8 mouse cellular contexts compared by ENCODE assay signal in genomic region chr4:133175998-133176760, GRCm38 (mm10). TPM values are rescaled to one million over a fixed set of nuclear protein-coding genes. Genes with fewer than 3 reads are reported as not detected.
DNase-seq lines count a peak whose midpoint lies in the region; ATAC-seq and TF ChIP-seq lines count a peak whose summit lies in the region.

No protein-coding gene starts in this region.

- no peak overlapping the region for H3K9ac ChIP-seq in forebrain, embryonic 16.5 days (replicated peaks; ENCODE audit: low read depth, low read length)
- H3K9ac ChIP-seq in limb, embryonic 14.5 days (ENCODE audit: low read depth, low read length, severe bottlenecking), result no peak overlapping the region
- no peak overlapping the region for H3K9ac ChIP-seq in stomach, postnatal 0 days (ENCODE audit: low read length)

- WGBS in bone marrow, adult 2 months, result 51% methylated on average over 14 of the region's 14 CpGs
- 49% methylated on average over 14 of the region's 14 CpGs for WGBS in forebrain, embryonic 16.5 days
- 28% methylated on average over 14 of the region's 14 CpGs for WGBS in limb, embryonic 14.5 days
- 36% methylated on average over 14 of the region's 14 CpGs for WGBS in stomach, postnatal 0 days

- peak; percentile 52; the same call in 1 of the 2 replicates for ATAC-seq in forebrain, embryonic 16.5 days
- peak; percentile 57; the same call in 1 of the 2 replicates for ATAC-seq in limb, embryonic 14.5 days (ENCODE audit: low FRiP score, low read depth)
- ATAC-seq in stomach, postnatal 0 days (ENCODE audit: low FRiP score, low TSS enrichment), result 0 out of 2 replicates have a peak, but pooled peaks have one; percentile 16

- peak overlapping the region; percentile 13; the same call in 1 of the 2 replicates for H3K4me2 ChIP-seq in forebrain, embryonic 16.5 days (ENCODE audit: low read length)
- no peak overlapping the region for H3K4me2 ChIP-seq in limb, embryonic 14.5 days (replicated peaks; ENCODE audit: low read depth, low read length, severe bottlenecking)
- H3K4me2 ChIP-seq in stomach, postnatal 0 days (replicated peaks; ENCODE audit: low read depth), result peak overlapping the region; percentile 17; the same call in 1 of the 2 replicates

- TF ChIP-seq POLR2A in bone marrow, adult 2 months (IDR thresholded peaks at IDR 0.05; ENCODE audit: borderline replicate concordance, control insufficient read depth, low read depth, low read length), result no peak
- TF ChIP-seq POLR2A in limb, embryonic 14.5 days (IDR thresholded peaks at IDR 0.05; ENCODE audit: borderline replicate concordance, extremely low read depth, insufficient read depth, insufficient read length), result no peak

- H3K27ac ChIP-seq in bone marrow, adult 2 months (ENCODE audit: control insufficient read depth, insufficient read depth, low read depth, low read length, poor library complexity), result peak overlapping the region; percentile 4; the same call in 1 of the 2 replicates
- H3K27ac ChIP-seq in forebrain, embryonic 16.5 days (ENCODE audit: low read length), result peak overlapping the region; percentile 73
- peak overlapping the region; percentile 58; the same call in 1 of the 2 replicates for H3K27ac ChIP-seq in limb, embryonic 14.5 days (replicated peaks; ENCODE audit: low read depth, low read length)
- peak overlapping the region; percentile 72 for H3K27ac ChIP-seq in stomach, postnatal 0 days (replicated peaks)

- no peak overlapping the region for H3K4me3 ChIP-seq in bone marrow, adult 2 months (replicated peaks; ENCODE audit: control insufficient read depth, low read depth, low read length)
- H3K4me3 ChIP-seq in forebrain, embryonic 16.5 days (replicated peaks; ENCODE audit: low read length), result no peak overlapping the region
- no peak overlapping the region for H3K4me3 ChIP-seq in limb, embryonic 14.5 days (replicated peaks; ENCODE audit: low read length)
- H3K4me3 ChIP-seq in stomach, postnatal 0 days (ENCODE audit: low read depth, low read length), result no peak overlapping the region

- peak; percentile 59 for DNase-seq in kidney, adult 11 months
- DNase-seq in kidney, postnatal 10 days, result no peak
- peak; percentile 48 for DNase-seq in limb, embryonic 14.5 days (ENCODE audit: low spot score)
- DNase-seq in stomach, postnatal 0 days (ENCODE audit: low spot score), result no peak
- no peak for DNase-seq in adrenal gland, adult 2 months
- no peak for DNase-seq in frontal cortex, postnatal 14 days (ENCODE audit: low spot score in 2 of 2)

- H3K36me3 ChIP-seq in forebrain, embryonic 16.5 days (ENCODE audit: control insufficient read depth, insufficient read depth), result peaks cover 2% of the 10 kb centered on the region; the same call in 1 of the 2 replicates
- peaks cover 28% of the 10 kb centered on the region for H3K36me3 ChIP-seq in limb, embryonic 14.5 days (ENCODE audit: control insufficient read depth, insufficient read depth, low read length)
- 0 out of 2 replicates have a peak, but pooled peaks cover 5% of the 10 kb centered on the region for H3K36me3 ChIP-seq in stomach, postnatal 0 days (ENCODE audit: control insufficient read depth, insufficient read depth, low read length)

- H3K9me3 ChIP-seq in forebrain, embryonic 16.5 days (ENCODE audit: control insufficient read depth, low read length), result no peaks in the 10 kb centered on the region
- H3K9me3 ChIP-seq in limb, embryonic 14.5 days (ENCODE audit: control insufficient read depth, low read length), result no peaks in the 10 kb centered on the region
- no peaks in the 10 kb centered on the region for H3K9me3 ChIP-seq in stomach, postnatal 0 days (ENCODE audit: control insufficient read depth, low read length)

- H3K27me3 ChIP-seq in forebrain, embryonic 16.5 days (replicated peaks; ENCODE audit: control insufficient read depth, insufficient read depth, low read length), result no peaks in the 10 kb centered on the region
- no peaks in the 10 kb centered on the region for H3K27me3 ChIP-seq in limb, embryonic 14.5 days (ENCODE audit: control insufficient read depth, insufficient read depth, low read length)
- no peaks in the 10 kb centered on the region for H3K27me3 ChIP-seq in stomach, postnatal 0 days (ENCODE audit: control insufficient read depth, insufficient read depth, low read length)

- TF ChIP-seq CTCF in bone marrow, adult 2 months (IDR thresholded peaks at IDR 0.05; ENCODE audit: control insufficient read depth, insufficient read depth, low read length), result no peak
- no peak for TF ChIP-seq CTCF in stomach, postnatal 0 days (IDR thresholded peaks at IDR 0.05; ENCODE audit: low read depth)

- TF ChIP-seq EP300 in stomach, postnatal 0 days (optimal IDR thresholded peaks at IDR 0.05), result no peak

- peaks cover 21% of the 10 kb centered on the region for H3K4me1 ChIP-seq in bone marrow, adult 2 months (ENCODE audit: control insufficient read depth, insufficient read depth, low read length)
- H3K4me1 ChIP-seq in forebrain, embryonic 16.5 days (replicated peaks; ENCODE audit: control insufficient read depth, insufficient read depth, low read length), result peaks cover 21% of the 10 kb centered on the region
- peaks cover 17% of the 10 kb centered on the region for H3K4me1 ChIP-seq in limb, embryonic 14.5 days (ENCODE audit: control insufficient read depth, insufficient read depth, low read length)
- H3K4me1 ChIP-seq in stomach, postnatal 0 days (replicated peaks; ENCODE audit: control insufficient read depth, insufficient read depth), result peaks cover 9% of the 10 kb centered on the region; the same call in 1 of the 2 replicates

RNA-seq across cellular contexts. Expression of gene Cd164l2, which starts 35.8 kb away (rescaled TPM):
- not detected in 2 replicates for polyA plus RNA-seq in bone marrow, adult 2 months (2011; ENCODE audit: insufficient read depth, insufficient read length, low replicate concordance, missing spikeins)
- 0.88 and 1.1 TPM in 2 replicates for polyA plus RNA-seq in forebrain, embryonic 16.5 days (2015; fragmentation: Nextera tagmentation; extraction: Ambion mirVana)
- polyA plus RNA-seq in limb, embryonic 14.5 days (2012; rRNA removed), result 3.2 and 3.4 TPM in 2 replicates
- 4.9 and 6.3 TPM in 2 replicates for polyA plus RNA-seq in limb, embryonic 14.5 days (2014; fragmentation: Nextera tagmentation; extraction: Ambion mirVana)
- 5.3 and 6.5 TPM in 2 replicates for polyA plus RNA-seq in stomach, postnatal 0 days (2015; fragmentation: Nextera tagmentation; extraction: Ambion mirVana)
- total RNA-seq in adrenal gland, adult 2 months (2021), result 1 to 10 TPM; 1.6 to 4.0 TPM
- 2.5 and 5.6 TPM in 2 replicates for polyA plus RNA-seq in adrenal gland, adult 2 months (2012; rRNA removed)

RNA-seq across cellular contexts. Expression of gene Gpr3, which starts 36.2 kb away (rescaled TPM):
- not detected in 2 replicates for polyA plus RNA-seq in bone marrow, adult 2 months (2011; ENCODE audit: insufficient read depth, insufficient read length, low replicate concordance, missing spikeins)
- polyA plus RNA-seq in forebrain, embryonic 16.5 days (2015; fragmentation: Nextera tagmentation; extraction: Ambion mirVana), result 0.57 and 1.4 TPM in 2 replicates
- polyA plus RNA-seq in limb, embryonic 14.5 days (2012; rRNA removed), result 0.84 and 1.1 TPM in 2 replicates
- polyA plus RNA-seq in limb, embryonic 14.5 days (2014; fragmentation: Nextera tagmentation; extraction: Ambion mirVana), result 0.22 TPM in 1 of 2 replicates, not detected in the other
- polyA plus RNA-seq in stomach, postnatal 0 days (2015; fragmentation: Nextera tagmentation; extraction: Ambion mirVana), result 0.11 and 0.19 TPM in 2 replicates
- under 1 TPM; 0.17 to 0.21 TPM for total RNA-seq in adrenal gland, adult 2 months (2021)
- polyA plus RNA-seq in adrenal gland, adult 2 months (2012; rRNA removed), result 0.49 and 1.1 TPM in 2 replicates

RNA-seq across cellular contexts. Expression of gene Wasf2, which starts 45.9 kb away (rescaled TPM):
- 31.9 and 56.6 TPM in 2 replicates for polyA plus RNA-seq in bone marrow, adult 2 months (2011; ENCODE audit: insufficient read depth, insufficient read length, low replicate concordance, missing spikeins)
- 27.0 and 31.5 TPM in 2 replicates for polyA plus RNA-seq in forebrain, embryonic 16.5 days (2015; fragmentation: Nextera tagmentation; extraction: Ambion mirVana)
- 62.0 and 70.9 TPM in 2 replicates for polyA plus RNA-seq in limb, embryonic 14.5 days (2012; rRNA removed)
- polyA plus RNA-seq in limb, embryonic 14.5 days (2014; fragmentation: Nextera tagmentation; extraction: Ambion mirVana), result 92.2 and 96.6 TPM in 2 replicates
- polyA plus RNA-seq in stomach, postnatal 0 days (2015; fragmentation: Nextera tagmentation; extraction: Ambion mirVana), result 71.4 and 84.2 TPM in 2 replicates
- total RNA-seq in adrenal gland, adult 2 months (2021), result 100 to 1,000 TPM in 1 of 2 experiments, 10 to 100 TPM in 1; 99.4 to 130 TPM
- polyA plus RNA-seq in adrenal gland, adult 2 months (2012; rRNA removed), result 43.2 and 57.0 TPM in 2 replicates

Comparison
In these comparisons a context has a peak if more than half of its experiments do, and no peak if none do; other contexts are left out.
1. DNase-seq: peak in kidney, adult 11 months (single experiment) and limb, embryonic 14.5 days (single experiment); none in kidney, postnatal 10 days (single experiment), stomach, postnatal 0 days (single experiment), adrenal gland, adult 2 months (single experiment) and frontal cortex, postnatal 14 days (0 of 2).
2. H3K27ac ChIP-seq: peak in every context shown above with its lines; median percentile 73 in forebrain, embryonic 16.5 days; 72 in stomach, postnatal 0 days; 58 in limb, embryonic 14.5 days; 4 in bone marrow, adult 2 months.
3. Peak in every context shown above with its lines, with median percentiles within 50 percentile points of each other: ATAC-seq.